Mouse (Mus musculus) heart, postnatal 25 days (tissue): ENCODE results near the gene Cdkal1. TPM values are rescaled to one million over a fixed set of nuclear protein-coding genes. Genes with fewer than 3 reads are reported as not detected.

Experiments used
- DNase-seq: peaks from one replicate; pipeline ENCODE4 v3.0.0; 2022; ENCODE audit warnings: low spot score
- intact Hi-C: fragments of 180-260 bp; cut with DNase I; formaldehyde crosslinking; loops from one replicate; pipeline ENCODE4 v1.15.1; 2025
- total RNA-seq, 2 experiments: library from RNA; stranded (reverse); gene quantifications; 2 replicates each; pipeline ENCODE4 v1.2.3; 2021

Gene Cdkal1
- total RNA-seq, 2 experiments from 2014 or later: 33.7 to 34.2 TPM

- intact Hi-C loops: no loop called here
Measured at GRCm38 (mm10) chr13:29724855-29725254, 130.6 kb downstream of the Cdkal1 start.

DNA sequence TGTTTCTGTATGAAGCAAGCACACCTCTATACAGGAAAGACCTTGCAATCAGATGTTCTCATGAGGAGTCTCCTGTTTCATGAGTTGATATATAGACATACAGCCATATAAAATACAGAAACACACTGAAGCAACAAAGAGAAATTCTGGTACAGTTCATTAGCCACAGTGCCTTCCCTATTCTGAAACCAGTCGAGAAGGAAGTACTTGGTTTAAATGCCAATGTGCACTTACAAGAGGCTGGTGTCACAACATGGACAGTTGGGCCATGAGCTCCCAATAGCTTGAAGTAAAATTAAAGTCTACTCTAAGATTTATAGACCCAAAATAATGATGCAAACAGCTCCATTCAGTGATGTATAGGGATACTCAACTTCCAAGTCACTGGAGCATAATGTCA lies 132.3 kb downstream of the Cdkal1 start:
- DNase-seq: no peak
- intact Hi-C loops: no loop called here

More at GRCm38 (mm10) chr13:29724855-29725254, 130.6 kb downstream of the Cdkal1 start:
- DNase-seq: no peak

DNA sequence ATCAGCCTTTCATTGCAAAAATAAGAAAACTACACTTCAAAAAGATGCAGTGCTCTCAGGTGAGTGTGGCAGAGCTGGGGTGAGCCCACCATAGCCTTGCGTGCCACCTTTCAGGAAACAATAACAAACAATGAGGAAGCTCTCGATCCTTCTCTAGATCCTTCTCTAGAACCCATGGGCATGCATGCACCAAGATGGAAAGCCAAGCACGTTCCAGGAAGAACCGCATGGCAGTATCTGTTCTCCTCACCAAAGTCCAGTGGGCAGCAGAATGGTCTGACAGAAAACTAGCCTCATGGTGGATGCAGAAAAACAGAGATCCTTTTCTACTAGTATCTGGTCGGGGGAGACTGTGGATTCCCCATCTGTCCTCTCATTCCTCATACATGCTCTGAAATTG lies 134.3 kb downstream of the Cdkal1 start:
- intact Hi-C loops: no loop called here
- DNase-seq: no peak

DNA sequence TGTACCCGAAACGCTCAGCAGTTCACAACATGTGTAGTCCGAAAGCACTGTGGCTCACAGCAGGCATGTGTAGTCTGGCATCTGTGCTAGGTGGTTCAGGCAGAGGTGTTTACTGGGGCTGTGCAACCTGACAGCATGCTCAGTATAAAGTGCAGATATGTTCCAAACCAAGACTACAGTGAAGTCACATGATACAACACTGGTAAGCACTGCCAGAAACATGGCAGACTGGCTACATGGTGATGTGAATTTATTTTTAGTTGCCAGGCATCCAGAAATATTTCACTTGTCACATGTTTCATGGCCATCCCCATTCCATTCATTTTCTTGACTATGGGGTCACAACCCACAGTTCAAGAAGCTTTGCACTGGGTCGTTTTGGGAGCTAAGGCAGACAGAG lies 138.9 kb downstream of the Cdkal1 start:
- no peak for DNase-seq
- intact Hi-C loops: no loop called here

DNA sequence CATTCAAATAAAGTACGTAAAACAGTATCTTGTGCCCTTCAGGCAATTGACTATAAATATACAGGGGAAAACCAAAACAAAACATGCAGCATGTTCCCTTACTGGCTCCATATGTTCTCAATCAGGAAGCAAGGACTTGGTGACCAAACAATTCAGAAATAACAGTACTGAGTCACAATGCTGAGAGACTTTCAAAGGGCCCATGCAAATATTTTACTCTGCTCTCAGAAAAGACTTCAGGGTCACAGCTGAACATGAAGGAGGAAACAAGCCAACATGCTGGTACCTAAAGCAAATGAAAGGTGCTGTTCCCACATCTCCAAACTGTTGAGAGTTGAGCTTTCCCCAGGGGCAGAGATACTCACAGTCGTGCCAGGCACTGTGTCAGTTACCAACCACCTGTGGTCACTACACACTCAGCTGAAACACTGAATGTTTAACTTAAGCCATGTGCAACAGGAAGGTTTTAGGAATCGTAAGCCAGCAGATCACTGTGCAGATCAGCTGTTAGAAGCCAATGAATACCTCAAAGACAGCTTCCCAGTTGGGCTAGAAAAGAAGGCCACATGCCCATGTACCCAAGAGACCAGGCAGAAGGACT lies 140.1 kb downstream of the Cdkal1 start:
- intact Hi-C loops: no loop called here
- no peak for DNase-seq

DNA sequence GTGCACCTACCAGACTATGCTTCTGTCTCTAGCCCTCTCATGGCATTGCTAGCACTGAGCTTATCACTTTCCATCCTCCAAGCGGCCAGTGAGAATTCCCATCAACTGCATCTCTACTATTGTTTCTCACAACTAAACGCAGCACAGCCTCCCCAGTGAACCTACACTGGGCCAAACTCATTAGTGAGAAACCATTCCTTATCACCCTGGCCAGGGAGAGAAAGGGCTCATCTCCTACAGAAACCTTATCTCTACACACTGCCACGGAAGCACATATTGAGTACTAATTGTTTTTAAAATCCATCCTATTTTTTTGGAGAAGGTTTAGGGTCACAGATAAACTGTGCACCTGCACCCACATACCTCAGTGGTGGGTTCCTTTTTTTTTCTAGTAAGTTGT lies 147.9 kb downstream of the Cdkal1 start:
- intact Hi-C loops: no loop called here
- DNase-seq: no peak

- intact Hi-C loops: no loop called here
- no peak for DNase-seq
Measured at GRCm38 (mm10) chr13:29701400-29701799, 154.1 kb downstream of the Cdkal1 start.

DNA sequence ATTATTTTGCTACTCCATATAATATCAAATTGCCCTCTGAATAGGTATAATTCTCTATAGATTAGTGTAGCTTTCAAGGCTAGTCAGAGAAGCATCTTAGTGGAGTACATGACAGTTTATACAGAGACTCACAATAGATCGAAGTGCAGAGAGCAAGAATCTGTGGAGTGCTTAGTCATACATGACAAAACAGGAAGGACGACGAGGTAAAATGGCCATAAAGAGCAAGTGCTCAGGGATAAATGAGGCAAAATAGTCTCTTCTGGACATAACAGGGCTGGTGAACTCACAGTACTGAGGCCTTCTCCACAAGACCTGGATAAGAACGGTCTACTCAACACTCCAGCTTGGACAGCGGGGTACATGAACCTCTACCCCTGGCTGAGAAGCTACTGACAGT lies 155.6 kb downstream of the Cdkal1 start:
- intact Hi-C loops: no loop called here
- DNase-seq: no peak

GRCm38 (mm10) chr13:29698307-29698985 lies 157.0 kb downstream of the Cdkal1 start:
- intact Hi-C loops: no loop called here

GRCm38 (mm10) chr13:29697230-29697629 lies 158.2 kb downstream of the Cdkal1 start:
- DNase-seq: no peak
- intact Hi-C loops: no loop called here

More at GRCm38 (mm10) chr13:29698307-29698985, 157.0 kb downstream of the Cdkal1 start:
- no peak for DNase-seq

- DNase-seq: no peak
- intact Hi-C loops: no loop called here
Measured at GRCm38 (mm10) chr13:29690734-29691133, 164.7 kb downstream of the Cdkal1 start.

GRCm38 (mm10) chr13:29688851-29689250 lies 166.6 kb downstream of the Cdkal1 start:
- intact Hi-C loops: no loop called here
- no peak for DNase-seq

- intact Hi-C loops: no loop called here
- no peak for DNase-seq
Measured at GRCm38 (mm10) chr13:29687872-29688271, 167.6 kb downstream of the Cdkal1 start.

GRCm38 (mm10) chr13:29679479-29680186 lies 175.8 kb downstream of the Cdkal1 start:
- intact Hi-C loops: no loop called here
- no peak for DNase-seq

DNA sequence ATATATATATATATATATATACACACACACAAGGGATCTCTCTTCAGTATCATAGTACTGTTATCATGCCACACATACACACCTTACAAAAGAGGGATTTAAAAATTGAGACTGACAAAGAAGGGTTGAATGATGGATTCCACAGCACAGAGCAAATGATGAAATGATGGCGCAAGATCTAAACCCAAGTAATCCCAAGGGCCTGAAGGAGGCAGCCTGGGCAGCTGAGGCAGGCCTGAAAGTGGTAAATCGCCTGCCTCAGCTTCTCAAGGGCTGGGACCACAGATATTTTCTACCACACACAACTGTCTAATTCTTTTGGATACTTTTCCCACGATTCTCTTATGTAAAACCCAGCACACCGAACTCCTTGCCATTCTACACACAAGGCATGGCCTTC lies 177.9 kb downstream of the Cdkal1 start:
- DNase-seq: no peak
- intact Hi-C loops: no loop called here

DNA sequence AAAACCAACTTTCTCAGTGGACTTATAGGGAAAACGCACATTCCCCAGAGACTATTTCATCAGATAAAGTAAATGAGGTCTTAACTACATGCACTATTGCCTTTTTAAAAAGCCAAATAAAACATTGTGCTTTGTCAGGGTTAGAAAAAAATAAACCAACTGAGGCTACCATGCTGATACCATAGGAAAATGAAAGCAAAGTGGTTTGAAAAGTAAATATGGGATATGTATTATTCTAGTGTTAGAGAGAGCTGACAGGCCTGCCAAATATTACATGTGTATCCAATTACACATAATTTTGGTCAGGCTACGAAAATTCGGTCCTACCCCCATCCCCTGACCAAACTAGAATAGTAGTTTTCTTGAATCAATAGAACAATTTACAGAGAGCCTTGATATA lies 184.8 kb downstream of the Cdkal1 start:
- DNase-seq: no peak
- intact Hi-C loops: no loop called here

DNA sequence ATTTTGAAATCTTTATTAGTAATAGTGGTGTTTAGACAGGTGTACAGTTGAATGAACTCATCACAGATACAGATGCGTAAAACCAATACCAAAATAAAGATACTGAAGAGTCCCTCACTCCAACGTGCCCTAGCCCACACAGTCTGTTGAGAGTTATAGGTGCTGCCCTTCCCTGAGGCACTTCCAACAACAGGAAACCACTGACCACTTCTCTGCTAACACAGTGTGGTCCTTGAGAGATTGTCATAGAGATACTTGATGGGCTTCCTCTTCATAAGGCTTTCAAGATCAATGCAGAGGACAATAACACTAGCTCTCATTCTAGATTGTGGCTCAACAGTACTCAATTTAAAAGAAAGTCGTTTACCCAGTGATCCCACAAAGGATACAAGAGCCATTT lies 191.6 kb downstream of the Cdkal1 start:
- no peak for DNase-seq
- intact Hi-C loops: no loop called here

DNA sequence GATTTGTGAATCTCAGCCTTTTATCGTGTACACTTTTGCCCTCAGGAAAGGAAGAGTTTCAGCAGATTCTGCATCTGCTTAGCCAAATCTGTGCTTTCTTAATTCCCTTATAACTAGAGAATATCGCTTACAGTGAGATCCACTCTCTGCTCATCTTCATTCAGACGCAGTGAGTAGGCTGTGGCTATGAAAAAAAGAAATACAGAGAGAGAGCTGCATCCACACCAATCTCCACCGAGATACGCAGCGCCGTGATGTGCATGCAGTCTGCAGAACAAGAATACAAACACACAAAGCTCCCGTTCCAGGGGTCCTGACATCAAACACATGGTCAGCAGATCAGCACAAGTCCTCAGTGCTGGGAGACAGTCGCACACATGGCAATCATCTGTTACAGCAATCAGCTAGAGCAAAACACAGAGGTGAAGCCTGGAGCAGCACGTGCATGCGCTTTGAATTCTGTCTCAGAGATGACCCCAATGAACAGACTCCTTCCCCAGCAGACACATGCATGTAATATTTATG lies 199.6 kb downstream of the Cdkal1 start:
- DNase-seq: no peak
- intact Hi-C loops: no loop called here

DNA sequence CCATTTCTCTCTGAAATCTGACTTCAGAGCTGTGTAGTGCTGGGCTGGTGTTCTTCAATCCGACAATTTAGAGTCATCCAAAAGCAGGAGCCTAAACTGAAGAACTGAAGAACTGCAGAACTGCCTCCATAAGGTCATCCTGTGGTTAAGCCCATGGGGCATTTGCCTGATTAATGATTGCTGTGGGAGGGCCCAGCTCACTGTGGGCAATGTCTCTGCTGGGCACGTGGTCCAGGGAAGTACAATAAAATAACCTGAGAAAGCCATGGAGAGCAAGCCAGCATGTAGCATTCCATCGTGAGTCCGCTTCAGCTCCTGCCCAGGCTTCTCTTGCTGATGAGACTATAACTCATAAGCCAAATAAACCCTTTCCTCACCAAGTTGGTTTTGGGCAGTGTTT lies 202.1 kb downstream of the Cdkal1 start:
- intact Hi-C loops: no loop called here
- DNase-seq: no peak

GRCm38 (mm10) chr13:29652791-29653190 lies 202.7 kb downstream of the Cdkal1 start:
- DNase-seq: no peak
- intact Hi-C loops: no loop called here
